Mouse (Mus musculus): ENCODE data around the gene Padi6.

- no peak for TF ChIP-seq POLR2A (IDR thresholded peaks at IDR 0.05; ENCODE audit: borderline replicate concordance, insufficient read depth, low read length)
- TF ChIP-seq CTCF (IDR thresholded peaks at IDR 0.05; ENCODE audit: borderline replicate concordance, insufficient read depth, low read depth, low read length), result no peak
Observed at GRCm38 (mm10) chr4:140765936-140766335, 23.5 kb upstream of the Padi6 start.

Data from cerebellum, adult 2 months (tissue).